Mouse (Mus musculus): ENCODE measurements around the gene Itm2b.

Gene Itm2b

GRCm38 (mm10) chr14:73325456-73326381 lies 59.4 kb downstream of the Itm2b start, which contains the start of gene Rb1:
TSS of gene Rb1 (minus strand) at chr14:73325822.
- CTCF ChIA-PET, result no interaction called here

GRCm38 (mm10) chr14:73324634-73325455 lies 60.2 kb downstream of the Itm2b start:
- CTCF ChIA-PET, result no interaction called here

DNA sequence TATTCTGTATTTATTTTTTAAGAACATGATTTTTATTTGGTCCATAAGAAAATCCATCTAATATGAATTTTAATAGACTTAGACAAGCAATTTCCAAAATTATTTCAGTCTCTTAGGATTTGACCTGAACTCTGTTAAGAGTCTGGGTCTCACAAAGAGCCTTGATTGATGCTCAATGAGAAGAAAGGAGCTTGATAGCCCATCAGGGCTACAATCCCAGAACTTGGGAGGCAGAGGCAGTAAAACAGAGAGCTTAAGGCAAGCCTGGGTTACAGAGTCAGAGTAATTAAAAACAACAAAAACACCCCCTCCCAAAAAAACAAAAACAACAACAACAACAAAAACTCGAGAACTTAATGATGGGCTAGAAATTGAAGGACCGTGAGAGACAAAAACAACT lies 61.1 kb downstream of the Itm2b start:
- CTCF ChIA-PET, result no interaction called here

- CTCF ChIA-PET, result no interaction called here
Observed at GRCm38 (mm10) chr14:73322142-73322541, 62.9 kb downstream of the Itm2b start.

- CTCF ChIA-PET, result interaction anchor here (0.7 kb wide), 1 partner anchor 16 kb away, joined by 3 read pairs; no protein-coding TSS in a partner anchor
Observed at GRCm38 (mm10) chr14:73316933-73317332, 68.2 kb downstream of the Itm2b start.

DNA sequence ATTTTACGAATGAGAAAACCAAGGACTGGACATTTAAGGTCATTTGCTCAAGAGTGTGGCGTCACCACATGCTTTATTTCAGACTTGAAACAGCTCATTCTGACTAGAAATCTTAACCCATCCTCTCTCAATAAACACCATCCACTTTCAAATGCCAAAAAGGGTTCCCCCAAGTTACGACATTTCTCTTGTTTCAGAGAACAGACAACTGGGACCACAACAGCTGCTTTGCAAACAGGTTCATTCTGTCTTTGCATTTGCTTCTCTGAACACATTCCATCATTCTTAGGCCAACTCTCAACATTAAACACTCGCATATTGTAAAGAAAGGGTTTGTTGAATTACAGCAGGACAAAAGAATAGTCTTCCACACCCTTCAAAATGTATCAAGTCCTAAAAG lies 71.2 kb downstream of the Itm2b start:
- CTCF ChIA-PET, result no interaction called here

- CTCF ChIA-PET, result no interaction called here
Observed at GRCm38 (mm10) chr14:73313396-73313795, 71.7 kb downstream of the Itm2b start.

- CTCF ChIA-PET, result no interaction called here
Observed at GRCm38 (mm10) chr14:73312909-73313308, 72.2 kb downstream of the Itm2b start.
